Mouse (Mus musculus): ENCODE results near the gene Nek1.

- TF ChIP-seq CTCF (IDR thresholded peaks at IDR 0.05; ENCODE audit: extremely low read depth, insufficient read depth, insufficient read length, insufficient replicate concordance) = no peak
- TF ChIP-seq POLR2A (IDR thresholded peaks at IDR 0.05; ENCODE audit: low read depth, low read length) = no peak
These were observed 185.7 kb downstream of the Nek1 start for GRCm38 (mm10) chr8:61178594-61179140.

Data from spleen, adult 2 months (tissue).